Mouse (Mus musculus): Measurements from ENCODE around the gene Six3.

Gene Six3

DNA sequence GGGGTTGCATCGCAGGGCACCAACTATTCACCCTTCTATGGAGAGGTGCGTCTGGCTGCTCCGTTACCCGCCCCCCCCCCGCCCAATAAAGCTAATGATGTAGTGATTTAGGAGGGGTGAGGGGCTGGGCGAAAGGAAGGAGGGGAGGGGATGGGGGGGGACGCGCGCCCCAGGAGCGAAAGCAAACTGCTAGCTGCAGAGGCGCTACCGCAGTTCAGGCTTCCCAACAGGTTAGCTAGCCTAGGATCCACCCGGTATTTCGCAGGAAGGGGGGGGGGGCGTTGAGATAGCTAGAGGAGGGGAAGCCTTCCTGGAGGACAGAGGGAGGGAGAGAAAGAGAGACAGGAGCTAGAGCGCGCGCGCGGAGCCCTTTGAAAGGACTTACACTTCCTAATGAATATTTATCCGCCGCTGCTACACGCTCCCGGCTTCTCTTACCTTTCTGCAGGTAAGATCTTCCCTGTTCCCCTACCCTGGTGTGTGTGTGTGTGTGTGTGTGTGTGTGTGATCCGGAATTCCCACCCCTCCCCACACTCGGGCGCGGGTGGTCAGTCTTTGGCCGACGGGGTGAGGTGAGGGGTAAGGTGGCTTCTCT lies at the start of gene Six3:
Gene Six3, plus strand, starts transcription at position 343 of the 595 bp plus-strand sequence.
- DNase-seq, result no peak

GRCm38 (mm10) chr17:85564107-85564506 lies 49.3 kb upstream of the Six3 start:
- DNase-seq, result no peak

GRCm38 (mm10) chr17:85574023-85574422 lies 39.4 kb upstream of the Six3 start:
- no peak for DNase-seq

- DNase-seq, result no peak
These were observed 35.1 kb upstream of the Six3 start for GRCm38 (mm10) chr17:85578290-85578689.

GRCm38 (mm10) chr17:85579350-85579749 lies 34.1 kb upstream of the Six3 start:
- no peak for DNase-seq

- no peak for DNase-seq
These were observed 33.2 kb upstream of the Six3 start for GRCm38 (mm10) chr17:85580221-85580620.

DNA sequence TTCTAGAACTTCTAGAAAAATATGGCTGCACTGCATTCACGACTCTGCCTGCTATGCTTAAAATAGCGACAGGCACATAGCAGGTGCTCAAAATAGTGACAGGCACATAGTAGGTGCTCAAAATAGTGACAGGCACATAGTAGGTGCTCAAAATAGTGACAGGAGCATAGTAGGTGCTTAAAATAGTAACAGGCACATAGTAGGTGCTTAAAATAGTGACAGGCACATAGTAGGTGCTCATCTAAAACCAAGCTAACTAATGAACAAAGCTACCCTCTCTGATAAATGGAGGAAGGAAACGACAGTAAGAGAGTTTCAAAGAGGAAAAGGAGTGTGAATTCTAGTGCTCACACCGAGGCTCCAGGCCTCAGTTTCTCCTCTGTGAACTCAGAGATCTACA lies 29.2 kb upstream of the Six3 start:
- no peak for DNase-seq

- no peak for DNase-seq
These were observed 28.8 kb upstream of the Six3 start for GRCm38 (mm10) chr17:85584573-85584972.

GRCm38 (mm10) chr17:85585779-85586178 lies 27.6 kb upstream of the Six3 start:
- no peak for DNase-seq

- DNase-seq, result no peak
These were observed 21.4 kb upstream of the Six3 start for GRCm38 (mm10) chr17:85591976-85592375.

DNA sequence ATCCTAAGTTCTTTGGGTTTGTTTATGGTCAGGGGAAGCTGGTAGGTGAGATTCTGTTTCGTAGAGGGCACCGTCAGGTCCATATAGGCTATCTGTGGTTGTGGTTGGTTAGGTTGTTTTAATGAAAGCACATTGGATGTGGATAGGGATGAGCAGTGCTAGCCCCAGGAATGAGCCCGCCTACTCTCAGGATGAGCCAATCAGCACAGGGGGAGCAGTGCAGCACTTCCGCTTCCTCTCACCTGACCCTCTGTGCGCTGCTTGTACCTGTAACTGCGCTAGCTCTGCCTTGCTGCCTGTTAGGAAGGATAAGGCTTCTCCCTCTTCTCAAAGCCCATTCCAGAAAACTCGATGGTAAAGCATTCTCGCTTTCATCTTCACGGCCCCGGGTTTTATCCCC lies 17.6 kb upstream of the Six3 start:
- no peak for DNase-seq

- DNase-seq, result no peak
These were observed 17.0 kb upstream of the Six3 start for GRCm38 (mm10) chr17:85596341-85596890.

DNA sequence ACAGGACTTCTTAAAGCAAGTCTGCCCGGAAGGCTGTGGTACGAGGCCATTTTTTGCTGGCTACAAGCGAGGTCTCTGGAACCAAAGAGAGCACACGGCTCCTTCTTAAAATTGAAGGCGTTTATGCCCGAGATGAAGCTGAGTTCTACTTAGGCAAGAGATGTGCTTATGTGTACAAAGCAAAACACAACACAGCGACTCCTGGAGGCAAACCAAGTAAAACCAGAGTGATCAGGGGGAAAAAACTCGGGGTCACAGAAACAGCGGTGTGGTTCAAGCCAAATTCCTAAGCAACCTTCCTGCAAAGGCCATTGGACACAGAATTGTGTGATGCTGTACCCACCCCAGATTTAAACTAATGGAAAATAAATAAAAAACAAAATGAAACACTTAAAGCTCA lies 13.9 kb upstream of the Six3 start:
- no peak for DNase-seq

DNA sequence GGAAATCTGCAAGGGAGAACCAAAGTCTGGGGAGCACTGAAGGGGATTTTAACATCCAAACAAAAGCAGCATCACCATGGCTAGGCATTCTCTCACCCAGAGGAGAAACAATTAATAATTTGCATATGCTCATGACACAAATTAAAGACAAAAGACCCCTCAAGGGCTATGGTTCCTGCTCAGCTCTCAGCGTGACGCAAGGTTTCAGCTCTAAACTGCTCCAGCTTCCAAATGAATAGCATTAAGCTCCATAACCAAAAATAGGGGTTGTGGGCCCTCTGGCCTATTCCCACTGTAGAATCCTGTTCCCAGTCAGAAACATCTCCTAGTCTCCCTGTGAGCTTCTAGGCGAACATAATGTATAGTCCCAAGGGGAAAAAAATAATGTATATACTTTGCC lies 6.9 kb upstream of the Six3 start:
- DNase-seq, result no peak

- no peak for DNase-seq
These were observed 5.6 kb upstream of the Six3 start for GRCm38 (mm10) chr17:85607556-85608365.

- no peak for DNase-seq
These were observed 4.9 kb upstream of the Six3 start for GRCm38 (mm10) chr17:85608366-85609093.

- DNase-seq, result no peak
These were observed 4.3 kb upstream of the Six3 start for GRCm38 (mm10) chr17:85609094-85609425.

DNA sequence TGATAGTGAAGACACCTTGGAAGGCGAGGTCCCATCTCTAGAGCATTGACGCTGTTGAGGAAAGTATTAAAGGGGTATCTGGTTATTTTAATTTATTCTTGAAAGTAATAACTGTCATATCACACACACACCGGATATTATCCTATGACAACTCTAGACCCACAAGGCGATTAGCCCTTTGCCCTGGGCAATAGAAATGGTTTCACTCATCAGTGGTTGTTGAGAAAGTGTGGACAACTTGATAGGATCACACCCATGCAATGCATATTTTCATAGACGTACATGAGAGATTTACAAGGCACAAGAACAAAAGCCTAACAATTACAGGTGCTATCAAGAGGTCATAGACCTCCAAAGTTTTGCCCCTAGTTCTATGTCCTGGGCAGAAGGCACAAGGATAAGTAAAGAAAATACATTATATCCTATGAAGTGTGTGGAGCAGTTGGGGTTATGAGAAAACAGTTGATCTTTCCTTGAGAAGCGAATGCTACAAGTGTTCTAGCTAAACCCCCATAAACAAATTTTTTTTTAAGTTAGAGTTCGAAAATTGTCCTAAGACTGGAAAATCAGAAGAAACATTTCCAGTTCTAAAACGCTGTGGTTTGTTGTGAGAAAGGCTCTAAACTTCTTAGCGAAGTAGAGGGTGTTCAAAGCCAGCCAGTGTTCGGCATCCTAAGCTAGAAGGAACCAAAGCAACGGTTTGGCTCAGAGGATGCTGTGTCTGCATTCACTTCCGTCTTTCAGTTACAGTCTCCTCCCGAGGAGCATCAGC lies 3.6 kb upstream of the Six3 start:
- DNase-seq, result no peak

DNA sequence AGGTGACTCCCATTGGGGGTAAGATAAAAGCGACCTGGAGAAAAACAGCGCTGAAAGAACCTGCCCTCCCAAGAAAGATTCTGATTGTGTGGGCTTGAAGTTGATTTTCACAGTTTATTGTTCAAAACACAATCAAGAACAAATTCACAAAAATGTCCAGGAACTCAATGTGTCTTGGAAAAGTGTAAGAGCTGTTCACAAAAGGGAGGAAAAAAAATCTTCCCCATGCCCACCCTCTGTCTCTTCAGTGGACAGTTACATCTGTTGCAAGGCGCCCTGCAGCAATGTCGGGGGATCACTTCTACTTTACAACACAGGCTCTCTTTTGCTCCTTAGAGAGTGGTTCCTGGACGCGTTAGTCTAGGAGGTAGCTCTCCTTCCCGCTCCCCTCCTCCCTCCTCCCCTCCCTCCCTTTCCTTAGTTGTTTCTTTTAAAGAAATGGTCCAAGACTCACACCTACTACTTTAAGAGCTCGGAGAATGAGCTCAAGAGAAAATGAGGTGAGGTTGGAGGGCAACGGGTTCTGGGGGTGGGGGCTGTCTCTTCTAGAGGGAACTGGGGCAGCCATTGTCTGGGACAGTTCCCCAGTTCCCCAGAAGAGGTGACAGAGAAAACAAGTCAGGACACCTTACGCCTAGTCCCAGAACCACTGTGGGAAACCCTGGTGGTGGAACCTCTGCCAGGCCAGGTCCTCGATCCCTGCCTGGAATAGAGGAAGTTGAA lies 2.9 kb upstream of the Six3 start:
- DNase-seq, result no peak

GRCm38 (mm10) chr17:85611521-85612515 lies 1.6 kb upstream of the Six3 start:
- no peak for DNase-seq
